Mouse (Mus musculus) bone marrow, adult 2 months (tissue): Measurements from ENCODE around the gene Slc35b4. TPM values are rescaled to one million over a fixed set of nuclear protein-coding genes. Genes with fewer than 3 reads are reported as not detected.

ENCODE experiments used
- H3K27ac ChIP-seq: fragments of 200-500 bp; 2 replicates; pipeline ENCODE4 v1.5.1; 2012; ENCODE audit warnings: low read depth, mild to moderate bottlenecking, control low read depth, inconsistent platforms, low read length; ENCODE audit not compliant: control insufficient read depth, poor library complexity, insufficient read depth
- H3K4me1 ChIP-seq: fragments of 200-500 bp; 2 replicates; pipeline ENCODE4 v1.6.1; 2011; ENCODE audit warnings: low read length; ENCODE audit not compliant: control insufficient read depth, insufficient read depth
- H3K4me3 ChIP-seq: fragments of 200-500 bp; replicated peaks from 2 replicates; pipeline ENCODE3; 2011; ENCODE audit warnings: mild to moderate bottlenecking, low read depth, low read length, control low read depth; ENCODE audit not compliant: control insufficient read depth
- CTCF ChIP-seq: fragments of 200-500 bp; IDR thresholded peaks from 2 replicates; pipeline ENCODE4 v1.5.1; 2011; ENCODE audit warnings: low read length, control low read depth; ENCODE audit not compliant: control insufficient read depth, insufficient read depth
- POLR2A ChIP-seq: fragments of 200-500 bp; IDR thresholded peaks from 2 replicates; pipeline ENCODE4 v1.6.1; 2011; ENCODE audit warnings: low read depth, mild to moderate bottlenecking, control low read depth, low read length, borderline replicate concordance; ENCODE audit not compliant: control insufficient read depth
- WGBS: fragments of 180-500 bp; shearing (Covaris S2); methylation state at CpG from one replicate; pipeline ENCODE4 v1.1.7; 2018; 5-methylcytosine and 5-hydroxymethylcytosine counted together
- polyA plus RNA-seq: library from polyadenylated mRNA; stranded (reverse); fragments of >200 nt; gene quantifications from 2 replicates; pipeline ENCODE4 v1.2.4, GENCODE M21; 2011; ENCODE audit warnings: low replicate concordance; ENCODE audit not compliant: missing spikeins, insufficient read depth, insufficient read length

Gene Slc35b4
- polyA plus RNA-seq, 1 experiment, result 5.1 TPM

- Histone ChIP-seq H3K4me3 (no peak overlapping the region), H3K27ac (no peak overlapping the region), H3K4me1 (no peaks in the 10 kb centered on the region)
- TF ChIP-seq POLR2A (no peak), CTCF (no peak)
- WGBS, result 88% methylated on average over 9 of the region's 9 CpGs
Measured at GRCm38 (mm10) chr6:34132391-34132790, 44.5 kb downstream of the Slc35b4 start.

GRCm38 (mm10) chr6:34129261-34129660 is 47.6 kb downstream of the Slc35b4 start:
- no peak overlapping the region for H3K4me3 ChIP-seq
- TF ChIP-seq CTCF (no peak), POLR2A (no peak)
- WGBS, result 15% methylated on average over 2 of the region's 2 CpGs
- no peaks in the 10 kb centered on the region for H3K4me1 ChIP-seq
- no peak overlapping the region for H3K27ac ChIP-seq

- TF ChIP-seq CTCF (no peak), POLR2A (no peak)
- Histone ChIP-seq H3K27ac (no peak overlapping the region), H3K4me3 (no peak overlapping the region), H3K4me1 (no peaks in the 10 kb centered on the region)
- 59% methylated on average over 2 of the region's 2 CpGs for WGBS
Measured at GRCm38 (mm10) chr6:34124401-34124800, 52.5 kb downstream of the Slc35b4 start.

GRCm38 (mm10) chr6:34116838-34117478 is 60.0 kb downstream of the Slc35b4 start:
- no peak for TF ChIP-seq CTCF
- TF ChIP-seq POLR2A, result no peak
- no peaks in the 10 kb centered on the region for H3K4me1 ChIP-seq
- H3K27ac ChIP-seq, result no peak overlapping the region
- no peak overlapping the region for H3K4me3 ChIP-seq
- 90% methylated on average over 7 of the region's 7 CpGs for WGBS

GRCm38 (mm10) chr6:34111406-34111805 is 65.5 kb downstream of the Slc35b4 start:
- Histone ChIP-seq H3K4me1 (no peaks in the 10 kb centered on the region), H3K27ac (no peak overlapping the region), H3K4me3 (no peak overlapping the region)
- TF ChIP-seq CTCF (no peak), POLR2A (no peak)
- WGBS, result 80% methylated on average over 6 of the region's 6 CpGs

GRCm38 (mm10) chr6:34110571-34110970 is 66.3 kb downstream of the Slc35b4 start:
- TF ChIP-seq CTCF (no peak), POLR2A (no peak)
- Histone ChIP-seq H3K4me1 (no peaks in the 10 kb centered on the region), H3K27ac (no peak overlapping the region), H3K4me3 (no peak overlapping the region)
- WGBS, result 88% methylated on average over 10 of the region's 10 CpGs

Other genes starting within 250 kb of the Slc35b4 start
- gene Lrguk, start 147.7 kb downstream of the Slc35b4 start, polyA plus RNA-seq, result not detected in 2 replicates
- gene Akr1b3, start 140.4 kb upstream of the Slc35b4 start, polyA plus RNA-seq, result 52.4 and 76.9 TPM in 2 replicates
- gene Akr1b8, start 177.0 kb upstream of the Slc35b4 start, polyA plus RNA-seq, result 2.1 and 3.1 TPM in 2 replicates
- 10.4 and 15.7 TPM in 2 replicates for gene Akr1b10, start 207.1 kb upstream of the Slc35b4 start, polyA plus RNA-seq
- gene Akr1b7, start 235.2 kb upstream of the Slc35b4 start, polyA plus RNA-seq, result 2.4 TPM in 1 of 2 replicates, not detected in the other